Mouse (Mus musculus) T-helper 17 cell (primary cell): ENCODE data around the gene Ankrd13c.
"Not testable (repeated sequence)": the region's sequence is repeated elsewhere in the genome, so short reads cannot be mapped to it uniquely, and the experiment has no call there.

ENCODE experiments used
- in situ Hi-C, 2 experiments: fragments of 300-600 bp; cut with MboI, MseI; formaldehyde crosslinking; loops; 1 replicate in 1 of 2; 2 replicates in 1 of 2; pipeline ENCODE4 v1.15.1; 2025; ENCODE audit warnings: high pct_unique_total_duplicates in 2 of 2

The Ankrd13c gene

DNA sequence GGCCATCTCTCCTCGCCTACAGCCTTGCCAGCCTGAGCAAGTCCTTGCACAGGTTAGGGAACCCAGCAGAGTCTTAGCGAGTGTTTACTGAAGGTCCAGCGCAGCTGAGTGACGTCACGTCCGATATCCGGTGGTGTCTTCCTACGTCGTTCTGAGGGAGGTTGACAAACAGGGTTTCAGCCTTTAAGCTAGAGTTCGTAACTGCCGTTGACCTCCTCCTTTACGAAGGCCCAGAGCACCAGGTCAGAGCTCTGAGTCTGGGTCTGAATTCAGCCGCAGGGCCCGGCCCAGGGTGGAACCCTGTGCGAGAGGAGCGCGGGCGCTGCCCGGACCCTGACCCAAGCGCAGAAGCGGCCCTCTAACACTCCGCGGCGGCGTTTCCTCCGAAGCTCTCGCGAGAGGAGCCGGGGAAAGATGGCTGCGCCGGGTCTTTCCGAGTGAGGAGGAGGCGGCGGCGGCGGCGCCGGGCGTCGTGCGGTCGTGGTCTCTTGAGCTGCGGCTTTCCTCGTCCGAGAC is at the start of gene Ankrd13c:
TSS of gene Ankrd13c (plus strand) at position 397 of the 516 bp plus-strand sequence.
- in situ Hi-C loops = loop anchor here in 1 of 2 experiments (5.0 kb wide), 1 partner anchor 90 kb away; the partner anchor contains the start of genes Lrrc40 and Srsf11

DNA sequence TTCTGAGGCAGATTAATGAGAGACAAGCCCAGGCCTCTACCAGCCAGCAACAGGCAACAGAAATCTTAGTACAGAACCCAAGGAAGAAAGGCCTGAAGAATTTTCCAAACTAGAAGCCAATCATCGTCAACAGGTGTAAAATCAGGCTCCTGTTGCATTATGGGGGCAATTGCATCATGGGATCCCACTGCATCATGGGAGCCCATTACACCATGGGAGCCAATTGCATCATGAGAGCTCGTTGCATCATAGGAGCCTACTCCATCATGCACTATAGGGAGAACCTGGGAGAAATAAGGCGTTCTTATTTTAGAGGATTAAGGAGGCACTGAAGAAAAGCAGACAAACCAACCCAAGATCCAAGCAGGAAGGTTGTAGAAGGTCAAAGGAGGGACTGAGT is 49.4 kb upstream of the Ankrd13c start:
- in situ Hi-C loops = no loop called here

DNA sequence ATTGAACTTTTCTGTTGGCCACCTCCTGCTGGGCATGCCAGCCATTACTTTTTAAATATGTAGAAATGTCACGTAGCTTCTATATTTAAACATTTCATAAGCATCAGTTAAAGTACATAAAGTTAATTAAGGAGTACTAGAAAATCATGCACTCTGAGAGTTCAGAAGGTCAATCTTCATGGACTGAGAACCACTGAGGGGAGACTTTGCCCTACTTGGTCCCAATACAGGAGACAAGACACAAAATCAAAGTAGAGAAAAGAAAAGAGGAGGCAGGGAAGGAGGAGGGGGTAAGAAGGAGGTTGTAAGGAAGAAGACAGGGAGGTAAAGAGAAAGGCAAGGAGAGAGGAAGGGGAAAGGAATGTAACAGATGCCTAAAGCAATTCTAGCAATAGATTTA is 47.1 kb upstream of the Ankrd13c start:
- in situ Hi-C loops = no loop called here

DNA sequence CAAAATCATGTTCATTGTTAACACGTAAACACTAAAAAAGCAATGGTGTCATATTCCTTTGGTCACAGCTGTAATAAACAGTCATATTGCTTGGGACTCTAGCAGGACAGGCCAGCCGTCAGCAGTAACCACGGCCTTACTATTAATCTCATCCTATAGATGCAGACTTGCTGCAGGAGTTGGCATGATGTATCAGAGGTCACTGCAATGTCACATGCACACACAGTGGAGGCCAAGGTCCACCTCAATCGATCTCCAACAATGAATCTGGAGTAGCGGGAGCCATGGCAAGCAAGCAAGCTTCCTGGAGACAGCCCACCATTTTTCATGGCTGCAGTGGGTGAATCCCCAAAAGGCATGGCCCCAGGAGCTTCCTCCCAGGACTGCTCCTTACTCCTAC is 45.3 kb upstream of the Ankrd13c start:
- in situ Hi-C loops = no loop called here

DNA sequence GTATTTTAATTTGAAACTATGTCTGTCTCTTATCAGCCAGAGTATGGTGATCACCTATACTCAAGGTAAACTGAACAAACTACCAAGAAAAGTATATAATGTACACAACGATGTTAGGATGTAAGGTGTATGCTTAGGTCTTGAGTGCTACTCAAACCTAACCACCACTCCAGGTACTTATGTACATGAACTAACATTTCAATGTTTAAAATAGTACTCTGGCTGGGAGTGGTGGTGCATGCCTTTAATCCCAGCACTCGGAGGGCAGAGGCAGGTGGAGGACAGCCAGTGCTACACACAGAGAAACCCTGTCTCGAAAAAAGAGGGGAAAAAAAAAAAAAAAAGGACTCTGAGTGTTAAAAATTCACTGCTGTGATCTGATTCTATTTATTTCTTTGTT is 38.9 kb upstream of the Ankrd13c start:
- in situ Hi-C loops = no loop called here

DNA sequence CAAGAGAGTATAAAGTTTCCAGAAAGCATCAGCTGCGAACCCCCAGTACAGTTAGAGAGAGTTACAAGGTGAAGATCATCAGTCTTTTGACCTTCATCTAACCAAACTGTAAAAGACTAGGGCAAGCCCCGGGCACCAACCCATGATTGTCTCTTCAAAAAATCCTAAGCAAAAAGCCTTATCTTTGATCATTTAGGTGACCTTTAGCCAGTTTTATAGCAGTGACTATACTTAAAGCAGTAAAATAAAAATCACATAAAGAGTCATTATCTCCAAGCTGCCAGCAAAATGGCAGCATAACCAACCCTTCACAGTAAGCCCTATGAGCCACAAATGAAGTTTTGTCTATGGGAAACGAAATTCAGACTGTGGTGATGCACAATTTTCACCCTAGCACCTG is 36.8 kb upstream of the Ankrd13c start:
- in situ Hi-C loops = no loop called here

DNA sequence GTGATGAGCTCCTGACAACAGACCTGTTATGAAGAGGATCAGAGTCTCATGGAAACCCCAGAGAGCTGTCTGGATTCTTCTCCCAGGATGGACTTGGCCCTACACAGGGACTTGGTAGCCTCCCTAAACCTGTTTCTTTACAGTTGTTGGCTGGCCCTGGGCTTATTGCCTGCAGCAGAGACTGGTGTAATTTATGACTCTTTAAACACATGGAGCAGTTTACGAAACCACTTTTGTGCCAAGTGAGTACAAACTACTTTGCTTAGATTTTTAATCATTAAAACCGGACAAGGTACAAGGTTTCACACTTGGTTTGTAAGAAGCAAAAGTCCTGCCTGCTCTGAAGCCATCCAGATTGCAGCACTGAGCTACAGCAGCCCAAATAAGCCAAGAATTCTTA is 34.9 kb upstream of the Ankrd13c start:
- in situ Hi-C loops = no loop called here

DNA sequence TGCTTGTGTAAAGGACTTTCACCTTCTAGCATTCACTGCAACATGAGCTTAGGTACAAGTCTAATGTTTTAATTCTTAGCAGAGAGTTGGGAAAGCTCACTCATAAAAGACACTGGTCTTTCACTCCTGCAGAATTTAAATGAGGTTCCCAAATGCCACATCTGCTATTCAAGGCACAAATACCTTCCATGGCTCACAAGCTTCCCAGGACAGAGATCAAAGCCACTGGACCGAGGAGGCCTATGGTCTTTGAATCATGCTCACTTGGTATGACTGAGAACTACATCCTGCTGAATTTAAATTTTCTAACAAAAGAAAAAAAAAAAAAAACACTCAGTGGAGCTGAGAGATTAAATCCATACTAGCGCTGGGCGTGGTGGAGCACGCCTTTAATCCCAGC is 30.7 kb upstream of the Ankrd13c start:
- in situ Hi-C loops = no loop called here

DNA sequence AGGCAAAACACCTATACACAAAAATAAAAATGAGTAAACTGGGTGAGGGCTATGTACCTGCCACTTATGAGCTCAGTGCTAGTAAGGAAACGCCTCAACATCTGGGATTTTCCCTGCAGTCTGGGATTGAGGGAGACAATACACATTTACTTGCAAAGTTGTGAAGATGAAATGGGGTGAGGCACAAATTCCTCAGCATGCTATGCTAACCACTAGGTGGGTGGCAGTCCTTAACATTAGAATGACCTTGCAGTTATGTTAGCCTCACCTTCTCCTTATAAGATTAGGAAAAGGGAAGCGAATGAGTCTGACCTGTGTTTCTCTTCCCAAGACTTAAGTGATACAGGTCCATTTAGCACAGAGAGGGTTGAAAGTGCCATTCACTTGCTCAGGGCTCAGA is 25.7 kb upstream of the Ankrd13c start:
- in situ Hi-C loops = loop anchor here in 1 of 2 experiments (10.0 kb wide), 1 partner anchor 387 kb away; the partner anchor contains the start of gene Zranb2

DNA sequence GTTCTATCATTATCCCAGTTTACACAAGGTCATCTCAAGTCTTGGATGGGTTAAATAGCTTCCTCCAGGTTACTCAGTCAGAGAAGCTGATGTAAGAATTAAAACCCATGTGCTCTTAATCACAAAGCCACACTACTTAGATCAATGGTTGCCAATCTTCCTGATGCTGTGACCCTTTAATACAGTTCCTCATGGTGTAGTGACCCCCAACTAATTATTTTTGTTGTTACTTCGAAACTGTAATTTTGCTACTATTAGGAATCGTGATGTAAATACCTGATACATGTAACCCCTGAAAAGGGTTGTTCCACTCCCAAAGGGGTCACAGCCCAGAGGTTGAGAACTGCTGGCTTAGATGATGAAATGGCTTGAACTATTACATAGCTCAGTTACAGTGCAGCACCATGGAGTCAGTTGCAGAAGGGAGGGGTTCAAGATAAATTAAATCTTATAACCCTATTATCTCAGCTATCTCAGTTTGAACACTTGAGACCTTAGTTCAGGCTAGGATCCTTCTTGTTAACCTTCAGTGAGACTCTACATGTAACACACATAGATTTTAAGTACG is 23.7 kb upstream of the Ankrd13c start:
- in situ Hi-C loops = loop anchor here in 1 of 2 experiments (10.0 kb wide), 1 partner anchor 389 kb away; the partner anchor contains the start of gene Zranb2

DNA sequence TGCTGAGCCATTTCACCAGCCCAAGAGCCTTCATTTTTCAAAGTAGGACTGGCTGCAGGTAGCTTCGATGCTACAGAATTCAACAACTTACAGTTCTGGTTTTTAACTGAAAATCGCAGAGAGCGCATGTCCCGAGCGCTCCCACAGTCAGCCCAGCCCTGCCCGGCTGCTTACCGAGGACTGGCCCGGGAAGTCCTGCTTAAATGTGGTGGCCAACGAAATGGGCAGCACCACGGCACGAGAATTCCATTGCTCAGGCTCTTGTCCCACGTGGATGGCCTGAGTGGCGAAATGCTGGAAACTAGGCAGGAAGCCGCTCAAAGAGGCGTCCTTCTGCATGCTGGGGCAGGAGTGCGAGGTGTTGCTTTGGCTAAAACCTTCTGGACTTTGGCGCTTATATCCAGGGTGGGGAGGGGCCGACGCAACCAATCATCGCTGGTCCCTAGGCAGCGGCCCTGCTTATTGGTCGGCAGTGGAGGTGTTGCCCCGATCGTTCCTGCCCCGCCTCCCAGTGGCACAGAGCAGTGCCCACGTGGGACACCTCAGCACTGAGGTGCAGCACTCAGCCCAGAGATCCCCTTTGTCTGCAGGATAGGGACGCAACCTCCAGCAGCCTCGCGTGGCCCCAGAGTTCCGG is 22.2 kb upstream of the Ankrd13c start, which contains the start of gene Cth:
TSS of gene Cth (minus strand) at position 386 of the 637 bp plus-strand sequence.
- in situ Hi-C loops = loop anchor here in 1 of 2 experiments (10.0 kb wide), 1 partner anchor 390 kb away; the partner anchor contains the start of gene Zranb2

DNA sequence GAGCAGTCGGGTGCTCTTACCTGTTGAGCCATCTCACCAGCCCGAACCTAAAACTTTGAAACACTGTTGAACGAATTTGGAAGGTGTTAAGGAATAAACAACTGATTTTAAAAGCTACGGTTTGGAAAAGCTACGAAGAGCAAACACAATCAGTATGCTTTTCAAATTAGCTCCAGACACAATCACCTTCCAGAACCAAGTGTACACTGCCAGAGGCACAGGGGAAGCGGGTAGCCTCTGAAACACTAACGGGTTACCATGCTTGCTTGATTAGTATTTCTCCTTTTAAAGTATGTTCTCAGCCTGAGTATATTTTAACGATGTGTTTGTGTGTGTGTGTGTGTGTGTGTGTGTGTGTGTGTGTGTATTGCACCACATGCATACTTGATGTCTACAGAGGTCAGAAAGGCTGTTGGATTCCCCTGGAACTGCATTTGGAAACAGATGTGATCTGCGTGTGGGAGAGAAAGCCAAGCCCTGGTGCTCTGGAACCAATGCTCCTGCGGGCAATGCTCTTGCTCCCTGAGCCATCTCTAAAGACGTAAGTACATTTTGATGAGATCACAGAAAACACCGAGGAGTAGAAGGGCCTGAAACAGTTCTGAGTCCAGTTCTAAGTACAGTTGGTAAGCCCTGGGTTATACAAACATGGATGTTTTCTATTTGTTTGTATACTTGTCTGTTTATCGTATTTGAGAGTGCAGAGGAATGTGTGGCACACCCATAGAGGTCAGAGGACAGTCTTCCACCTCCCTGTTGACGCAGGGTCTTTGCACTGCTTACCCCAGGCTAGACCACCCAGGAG is 21.1 kb upstream of the Ankrd13c start:
- in situ Hi-C loops = loop anchor here in 1 of 2 experiments (10.0 kb wide), 1 partner anchor 391 kb away; the partner anchor contains the start of gene Zranb2

DNA sequence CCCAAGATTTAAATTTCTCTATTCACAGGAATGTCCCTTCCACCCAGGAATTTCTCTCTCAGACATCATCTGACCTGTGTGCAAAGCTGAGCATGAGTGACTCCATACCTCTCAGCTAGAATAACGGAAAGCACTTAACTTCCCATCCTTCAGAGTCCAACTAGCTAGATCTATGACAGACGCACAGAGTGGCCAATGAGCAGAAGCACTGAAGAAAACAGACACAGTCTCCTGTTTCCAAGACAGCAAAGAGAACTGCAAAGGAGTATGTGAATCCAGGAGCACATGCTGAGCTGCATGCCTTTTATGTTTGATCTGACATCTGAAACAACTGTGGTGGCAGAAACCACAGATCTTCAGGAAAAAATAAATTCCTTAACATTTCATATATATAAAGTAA is 20.3 kb upstream of the Ankrd13c start:
- in situ Hi-C loops = loop anchor here in 1 of 2 experiments (10.0 kb wide), 1 partner anchor 392 kb away; the partner anchor contains the start of gene Zranb2

DNA sequence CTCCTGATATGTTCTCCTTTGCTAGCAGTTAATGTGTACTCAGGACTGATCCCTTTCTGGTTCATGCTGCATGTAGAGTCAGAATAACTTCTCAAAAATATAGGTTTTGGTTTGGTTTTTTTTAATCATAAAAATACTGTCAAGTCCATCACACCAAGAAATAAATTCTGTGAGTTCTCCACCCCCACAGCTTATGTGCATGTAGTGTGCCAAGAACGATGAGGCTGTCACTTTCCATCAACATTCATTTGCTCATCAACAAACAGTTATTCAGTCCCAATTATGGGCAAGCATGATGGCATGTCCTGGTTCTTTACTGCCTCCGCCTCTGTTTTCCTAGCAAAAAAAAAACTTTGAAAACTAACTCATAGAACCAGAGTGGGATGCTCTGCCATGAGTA is 18.3 kb upstream of the Ankrd13c start:
- in situ Hi-C loops = loop anchor here in 1 of 2 experiments (10.0 kb wide), 1 partner anchor 394 kb away; the partner anchor contains the start of gene Zranb2

DNA sequence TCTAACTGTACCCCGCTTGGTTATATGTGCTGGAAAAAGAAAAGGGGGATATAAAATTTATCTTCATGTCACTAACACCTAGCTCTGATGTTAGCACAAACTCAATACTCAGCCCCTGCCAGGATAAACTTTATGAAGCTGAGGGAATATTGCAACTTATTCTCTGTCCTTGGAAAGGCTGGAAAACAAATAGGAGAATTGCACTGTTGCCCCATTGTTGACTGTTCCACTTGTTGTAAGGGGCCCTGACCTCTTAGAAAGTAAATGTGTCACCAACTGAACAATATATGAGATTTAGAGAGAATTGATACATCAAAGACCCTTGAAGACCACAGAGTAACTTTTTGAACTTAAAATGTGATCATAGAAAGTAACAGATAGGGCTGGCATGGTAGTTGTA is 17.6 kb upstream of the Ankrd13c start:
- in situ Hi-C loops = loop anchor here in 1 of 2 experiments (10.0 kb wide), 1 partner anchor 395 kb away; the partner anchor contains the start of gene Zranb2

DNA sequence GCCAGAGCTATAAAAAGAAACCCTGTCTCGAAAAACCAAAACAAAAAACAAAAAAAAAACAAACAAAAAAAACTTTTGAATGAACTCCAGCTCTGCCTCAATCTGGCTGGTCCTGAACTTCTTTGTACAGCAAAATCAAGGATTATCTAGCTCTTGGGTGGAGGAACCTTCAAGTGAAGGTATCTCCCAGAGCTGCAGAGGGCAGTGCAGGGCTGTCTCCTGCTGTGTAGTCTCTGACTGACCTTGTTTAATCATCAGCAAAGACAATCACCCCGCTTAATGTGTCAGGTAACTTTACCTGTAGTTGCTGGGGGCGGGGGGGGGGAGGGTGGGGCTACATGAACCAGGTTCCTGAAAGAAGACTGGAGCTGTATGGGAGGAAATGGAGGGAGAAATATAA is 15.4 kb upstream of the Ankrd13c start:
- in situ Hi-C loops = no loop called here

DNA sequence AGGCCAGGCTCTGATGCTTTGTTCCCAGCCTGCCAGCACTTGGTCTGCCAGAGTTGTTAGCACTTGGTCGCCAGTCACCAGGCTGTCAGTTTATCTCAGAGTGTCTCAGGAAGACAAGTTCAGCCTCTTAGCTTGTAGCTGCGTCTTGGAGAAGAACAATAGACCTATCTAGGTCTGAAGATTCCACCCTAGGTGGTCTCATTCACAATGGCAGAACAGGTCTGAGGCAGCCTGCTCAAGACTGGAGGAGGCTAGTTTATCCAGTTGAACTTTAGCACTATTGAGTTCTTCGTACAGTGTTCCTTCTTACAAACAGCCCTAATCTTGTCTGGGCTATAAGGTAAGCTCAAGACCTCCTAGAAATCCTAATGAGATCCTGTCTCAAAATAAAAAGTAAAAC is 15.0 kb upstream of the Ankrd13c start:
- in situ Hi-C loops = no loop called here

DNA sequence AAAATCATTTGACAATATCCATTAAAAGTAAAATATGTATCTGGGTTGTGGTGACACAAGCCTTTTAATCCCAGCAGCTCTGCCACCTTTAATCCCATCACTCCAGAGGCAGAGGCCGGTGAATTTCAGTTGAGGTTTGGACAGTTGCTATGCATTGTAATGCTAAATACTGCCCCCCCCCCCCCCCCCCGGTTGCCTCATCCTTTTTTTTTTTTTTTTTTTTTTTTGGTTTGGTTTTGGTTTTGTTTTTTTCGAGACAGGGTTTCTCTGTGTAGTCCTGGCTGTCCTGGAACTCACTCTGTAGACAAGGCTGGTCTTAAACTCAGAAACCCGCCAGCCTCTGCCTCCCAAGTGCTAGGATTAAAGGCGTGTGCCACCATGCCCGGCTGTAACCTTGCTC is 13.8 kb upstream of the Ankrd13c start:
- in situ Hi-C loops = not testable (repeated sequence)

DNA sequence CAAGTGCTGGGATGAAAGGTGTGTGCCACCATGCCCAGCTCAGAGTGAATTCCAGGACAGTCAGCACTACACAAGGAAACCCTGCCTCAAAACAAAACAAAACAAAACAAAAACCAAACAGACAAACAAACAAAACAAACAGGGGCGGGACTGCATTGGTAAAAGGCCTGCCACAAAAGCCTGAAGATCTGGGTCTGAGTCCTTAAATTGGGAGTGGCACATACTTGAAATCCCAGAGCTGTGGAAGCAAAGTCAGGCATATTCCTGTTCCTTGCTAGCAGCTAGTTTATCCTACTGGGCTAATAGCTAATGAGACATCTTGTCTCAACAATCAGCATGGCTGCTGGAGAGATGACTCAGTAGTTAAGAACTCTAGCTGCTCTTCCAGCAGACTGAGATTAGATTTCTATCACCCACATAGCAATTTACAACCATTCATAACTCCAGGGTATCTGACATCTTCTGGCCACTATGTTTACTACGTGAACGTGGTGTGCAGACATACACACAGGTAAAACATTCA is 12.7 kb upstream of the Ankrd13c start:
- in situ Hi-C loops = no loop called here

DNA sequence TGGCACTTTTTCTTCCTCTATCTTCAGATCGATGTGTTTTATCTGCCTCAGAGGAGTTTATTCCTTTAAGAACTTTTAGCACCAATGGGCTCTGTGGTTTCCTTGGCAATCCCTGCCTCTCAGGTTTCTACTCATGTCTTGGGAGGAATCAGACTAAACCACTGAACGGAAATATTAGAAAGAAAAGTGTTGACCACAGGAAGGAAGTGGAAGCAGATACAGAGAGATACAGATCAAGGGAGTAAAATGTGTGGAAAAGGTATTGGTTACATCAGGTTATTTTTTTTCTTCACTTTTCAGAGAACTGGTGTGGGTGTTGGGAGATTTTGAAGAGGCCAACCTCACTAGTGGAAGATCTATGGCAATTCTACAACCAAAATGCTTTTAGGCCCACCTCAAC is 8.5 kb upstream of the Ankrd13c start:
- in situ Hi-C loops = no loop called here
